Mouse (Mus musculus) frontal cortex, postnatal 10 days (tissue): ENCODE data around the gene Gm5475.

Experiments
- DNase-seq, 2 experiments: peaks; one replicate each; pipeline ENCODE4 v3.0.0; 2022; ENCODE audit warnings: low spot score in 2 of 2, mixed read lengths in 1 of 2

Gene Gm5475

GRCm38 (mm10) chr15:100413306-100413705, 8.6 kb upstream of the Gm5475 start:
- DNase-seq, result no peak

- DNase-seq, result no peak
Measured at GRCm38 (mm10) chr15:100414011-100414410, 7.9 kb upstream of the Gm5475 start.

GRCm38 (mm10) chr15:100414942-100415341, 7.0 kb upstream of the Gm5475 start:
- DNase-seq, result no peak

GRCm38 (mm10) chr15:100415684-100416083, 6.3 kb upstream of the Gm5475 start:
- DNase-seq, result no peak

- no peak for DNase-seq
Measured at GRCm38 (mm10) chr15:100417854-100418450, 4.0 kb upstream of the Gm5475 start.

GRCm38 (mm10) chr15:100419311-100419710, 2.6 kb upstream of the Gm5475 start:
- no peak for DNase-seq

GRCm38 (mm10) chr15:100419901-100420745, 1.8 kb upstream of the Gm5475 start:
- DNase-seq, result no peak

- DNase-seq, result no peak
Measured at GRCm38 (mm10) chr15:100421059-100421757, 739 bp upstream of the Gm5475 start.

- DNase-seq, result no peak
Measured at GRCm38 (mm10) chr15:100422476-100422875, 529 bp downstream of the Gm5475 start.

- peak; percentile 95 to 97 for DNase-seq
Measured at GRCm38 (mm10) chr15:100422899-100423860, 1.2 kb downstream of the Gm5475 start.

GRCm38 (mm10) chr15:100423916-100424315, 2.0 kb downstream of the Gm5475 start:
- DNase-seq, result no peak

GRCm38 (mm10) chr15:100424396-100425122, 2.6 kb downstream of the Gm5475 start, which contains the start of gene Slc11a2:
Gene Slc11a2 (minus strand): TSS chr15:100425072.
- DNase-seq, result no peak

GRCm38 (mm10) chr15:100428296-100428905, 6.5 kb downstream of the Gm5475 start:
- DNase-seq, result no peak

GRCm38 (mm10) chr15:100429959-100430565, 8.1 kb downstream of the Gm5475 start:
- DNase-seq, result no peak

GRCm38 (mm10) chr15:100433234-100433633, 11.3 kb downstream of the Gm5475 start:
- no peak for DNase-seq

GRCm38 (mm10) chr15:100436112-100436511, 14.2 kb downstream of the Gm5475 start:
- DNase-seq, result no peak

- no peak for DNase-seq
Measured at GRCm38 (mm10) chr15:100436518-100436917, 14.6 kb downstream of the Gm5475 start.

- DNase-seq, result peak; percentile 85
Measured at GRCm38 (mm10) chr15:100443126-100443922, 21.4 kb downstream of the Gm5475 start.

GRCm38 (mm10) chr15:100446887-100447286, 24.9 kb downstream of the Gm5475 start:
- DNase-seq, result no peak
